Mouse (Mus musculus) midbrain, embryonic 10.5 days (tissue): Measurements from ENCODE around the gene Clp1. TPM values are rescaled to one million over a fixed set of nuclear protein-coding genes. Genes with fewer than 3 reads are reported as not detected.
A peak's percentile ranks its signal among the peaks of the same experiment; 100 is the strongest.

Experiments used
- DNase-seq: peaks from one replicate; pipeline ENCODE4 v3.0.0-alpha.2; 2017; ENCODE audit warnings: low spot score
- H3K27ac ChIP-seq: fragments of 300-500 bp; sonication (generic); replicated peaks from 2 replicates; pipeline ENCODE4 v1.5.1; 2016; ENCODE audit warnings: mild to moderate bottlenecking
- H3K27me3 ChIP-seq: fragments of 300-500 bp; sonication (generic); 2 replicates; pipeline ENCODE4 v1.6.1; 2016; ENCODE audit warnings: low read depth, mild to moderate bottlenecking; ENCODE audit not compliant: poor library complexity, severe bottlenecking
- H3K36me3 ChIP-seq: fragments of 300-500 bp; sonication (generic); 2 replicates; pipeline ENCODE4 v1.6.1; 2016; ENCODE audit warnings: mild to moderate bottlenecking, moderate library complexity
- H3K4me1 ChIP-seq: fragments of 300-500 bp; sonication (generic); 2 replicates; pipeline ENCODE4 v1.6.1; 2016
- H3K4me3 ChIP-seq: fragments of 300-500 bp; sonication (generic); 2 replicates; pipeline ENCODE4 v1.5.1; 2016; ENCODE audit warnings: mild to moderate bottlenecking, moderate library complexity
- H3K9me3 ChIP-seq: fragments of 300-500 bp; sonication (generic); replicated peaks from 2 replicates; pipeline ENCODE4 v1.6.1; 2016; ENCODE audit warnings: mild to moderate bottlenecking
- WGBS: fragments of 180-500 bp; shearing (Covaris S2); methylation state at CpG from one replicate; pipeline ENCODE4 v1.1.7; 2016; 5-methylcytosine and 5-hydroxymethylcytosine counted together
- polyA plus RNA-seq: library from polyadenylated mRNA; unstranded; fragments of >200 nt; fragmentation: Nextera tagmentation; extraction: Ambion mirVana; gene quantifications from 2 replicates; pipeline ENCODE4 v1.2.1, GENCODE M21; 2016

Gene Clp1
- polyA plus RNA-seq, result 51.6 and 52.6 TPM in 2 replicates

GRCm38 (mm10) chr2:84727172-84727858 is at the start of gene Clp1:
TSS of gene Clp1 (minus strand) at chr2:84727350.
- WGBS, result under 1% methylated on average over 39 of the region's 39 CpGs
- Histone ChIP-seq H3K27me3 (no peaks in the 10 kb centered on the region), H3K4me3 (peak within 1 kb of the TSS; percentile 74), H3K36me3 (peaks cover 34% of the 10 kb centered on the region), H3K4me1 (peaks cover 29% of the 10 kb centered on the region), H3K27ac (peak within 1 kb of the TSS; percentile 82), H3K9me3 (no peaks in the 10 kb centered on the region)
- peak; percentile 97 for DNase-seq

- H3K4me1 ChIP-seq, result peaks cover 34% of the 10 kb centered on the region
- 0 out of 2 replicates have a peak, but pooled peaks cover 4% of the 10 kb centered on the region for H3K27me3 ChIP-seq
- WGBS, result 84% methylated on average over 6 of the region's 6 CpGs
- no peaks in the 10 kb centered on the region for H3K9me3 ChIP-seq
- DNase-seq, result no peak
- H3K27ac ChIP-seq, result peak overlapping the region; percentile 91
- H3K36me3 ChIP-seq, result no peaks in the 10 kb centered on the region
- no peak overlapping the region for H3K4me3 ChIP-seq
Measured at GRCm38 (mm10) chr2:84775665-84776064, 48.5 kb upstream of the Clp1 start.

GRCm38 (mm10) chr2:84775241-84775640 is 48.1 kb upstream of the Clp1 start, which contains the start of gene Serping1:
TSS of gene Serping1 (minus strand) at chr2:84775444.
- DNase-seq, result peak; percentile 26
- H3K36me3 ChIP-seq, result no peaks in the 10 kb centered on the region
- H3K4me3 ChIP-seq, result peak within 1 kb of the TSS; percentile 49
- peaks cover 34% of the 10 kb centered on the region for H3K4me1 ChIP-seq
- peak within 1 kb of the TSS; percentile 91 for H3K27ac ChIP-seq
- H3K9me3 ChIP-seq, result no peaks in the 10 kb centered on the region
- WGBS, result 63% methylated on average over 9 of the region's 9 CpGs
- 0 out of 2 replicates have a peak, but pooled peaks cover 4% of the 10 kb centered on the region for H3K27me3 ChIP-seq

- Histone ChIP-seq H3K36me3 (peaks cover 4% of the 10 kb centered on the region; the same call in 1 of the 2 replicates), H3K27me3 (0 out of 2 replicates have a peak, but pooled peaks cover 4% of the 10 kb centered on the region), H3K4me1 (peaks cover 34% of the 10 kb centered on the region), H3K4me3 (peak overlapping the region; percentile 49), H3K27ac (peak overlapping the region; percentile 91), H3K9me3 (no peaks in the 10 kb centered on the region)
- WGBS, result under 1% methylated on average over 14 of the region's 15 CpGs
- peak; percentile 88 for DNase-seq
Measured at GRCm38 (mm10) chr2:84774751-84775150, 47.6 kb upstream of the Clp1 start.

DNA sequence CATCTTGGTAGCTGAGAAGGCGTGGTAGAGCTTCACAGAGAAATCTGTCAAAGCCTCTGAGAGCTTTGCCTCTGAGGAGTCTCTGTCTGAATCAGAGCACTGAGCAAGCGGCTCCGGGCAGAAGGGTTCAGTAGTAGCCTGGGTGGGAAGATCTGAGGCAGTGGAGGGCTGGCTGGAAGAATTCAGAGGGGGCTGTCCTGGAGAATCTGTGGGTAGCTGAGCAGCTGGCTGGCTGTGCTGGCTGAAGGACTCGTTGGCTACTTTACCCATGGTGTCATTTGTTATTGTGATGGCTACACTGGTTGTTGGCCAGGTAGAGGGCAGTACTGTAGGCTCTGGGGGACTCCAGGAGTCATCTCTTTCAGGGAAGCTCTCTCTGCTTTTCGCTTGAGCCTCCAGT is 46.0 kb upstream of the Clp1 start:
- Histone ChIP-seq H3K27ac (peak overlapping the region; percentile 91), H3K36me3 (peaks cover 9% of the 10 kb centered on the region; the same call in 1 of the 2 replicates), H3K27me3 (0 out of 2 replicates have a peak, but pooled peaks cover 4% of the 10 kb centered on the region), H3K4me3 (no peak overlapping the region), H3K9me3 (no peaks in the 10 kb centered on the region), H3K4me1 (peaks cover 34% of the 10 kb centered on the region)
- 83% methylated on average over 5 of the region's 5 CpGs for WGBS
- no peak for DNase-seq

DNA sequence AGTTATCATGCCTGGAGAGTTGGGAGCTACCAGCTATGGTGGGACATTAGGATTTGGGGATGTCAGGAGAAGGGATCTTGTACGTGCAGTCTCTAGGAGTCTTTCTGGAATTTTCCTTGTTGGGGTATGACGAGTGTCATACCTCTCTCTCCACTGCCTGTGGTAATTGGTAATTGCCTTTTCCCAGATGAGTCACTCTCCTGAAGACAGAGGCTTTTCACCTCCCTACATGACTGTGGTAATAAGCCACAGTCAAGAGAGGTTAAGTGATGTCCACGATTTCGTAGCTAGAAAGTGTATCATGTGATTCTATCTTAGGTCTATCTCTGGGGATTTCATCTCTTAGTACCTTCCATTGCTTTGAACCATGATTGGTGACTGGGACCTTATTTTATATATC is 45.3 kb upstream of the Clp1 start:
- Histone ChIP-seq H3K27ac (no peak overlapping the region), H3K4me3 (no peak overlapping the region), H3K4me1 (peaks cover 33% of the 10 kb centered on the region), H3K36me3 (peaks cover 9% of the 10 kb centered on the region; the same call in 1 of the 2 replicates), H3K27me3 (0 out of 2 replicates have a peak, but pooled peaks cover 4% of the 10 kb centered on the region), H3K9me3 (no peaks in the 10 kb centered on the region)
- DNase-seq, result no peak
- WGBS, result 90% methylated on average over 4 of the region's 4 CpGs

DNA sequence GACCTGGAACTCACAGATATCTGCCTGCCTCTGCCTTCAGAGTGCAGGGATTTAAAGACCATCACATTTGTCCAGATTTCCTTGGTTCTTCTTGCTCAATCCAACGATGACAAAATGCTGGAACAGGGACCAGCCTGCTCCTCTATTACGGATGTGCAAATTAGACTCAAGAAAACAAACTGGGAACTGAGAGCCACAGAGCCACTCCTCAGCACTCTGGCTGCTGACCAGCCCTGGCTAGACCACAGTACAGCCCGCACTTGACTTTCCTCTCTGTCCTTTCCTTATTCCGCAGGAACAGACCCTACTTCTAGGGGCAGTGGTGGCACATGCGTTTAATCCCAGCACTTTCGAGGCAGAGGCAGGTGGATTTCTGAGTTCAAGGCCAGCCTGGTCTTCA is 43.4 kb upstream of the Clp1 start:
- DNase-seq, result no peak
- Histone ChIP-seq H3K4me3 (no peak overlapping the region), H3K9me3 (no peaks in the 10 kb centered on the region), H3K27me3 (0 out of 2 replicates have a peak, but pooled peaks cover 4% of the 10 kb centered on the region), H3K36me3 (peaks cover 11% of the 10 kb centered on the region; the same call in 1 of the 2 replicates), H3K4me1 (peaks cover 26% of the 10 kb centered on the region), H3K27ac (no peak overlapping the region)
- WGBS, result 80% methylated on average over 6 of the region's 6 CpGs

DNA sequence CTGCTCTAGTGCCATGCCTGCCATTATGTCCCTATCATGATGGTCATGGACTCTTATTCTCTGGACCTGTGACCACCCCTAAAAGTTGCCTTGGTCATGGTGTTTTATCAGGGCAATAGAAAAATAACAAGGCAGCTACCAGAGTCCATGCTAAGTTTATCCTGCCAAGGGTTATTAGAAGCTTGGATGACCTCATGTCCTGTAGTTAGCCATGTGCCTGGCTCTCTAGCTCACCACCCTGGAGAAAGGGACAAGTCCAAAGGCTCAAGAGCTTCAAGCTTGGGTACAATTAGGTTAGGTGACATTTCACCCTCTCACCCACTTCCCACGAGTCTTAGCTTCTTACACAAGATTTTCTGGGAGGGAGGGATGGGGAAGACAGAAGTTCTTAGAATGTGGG is 35.7 kb upstream of the Clp1 start:
- peaks cover 12% of the 10 kb centered on the region for H3K4me1 ChIP-seq
- no peaks in the 10 kb centered on the region for H3K9me3 ChIP-seq
- H3K27me3 ChIP-seq, result no peaks in the 10 kb centered on the region
- no peak overlapping the region for H3K27ac ChIP-seq
- H3K4me3 ChIP-seq, result no peak overlapping the region
- peaks cover 9% of the 10 kb centered on the region for H3K36me3 ChIP-seq
- WGBS, result 71% methylated on average over 1 of the region's 1 CpGs
- DNase-seq, result no peak

- H3K4me3 ChIP-seq, result no peak overlapping the region
- H3K4me1 ChIP-seq, result peaks cover 12% of the 10 kb centered on the region
- H3K9me3 ChIP-seq, result no peaks in the 10 kb centered on the region
- 43% methylated on average over 4 of the region's 4 CpGs for WGBS
- no peaks in the 10 kb centered on the region for H3K27me3 ChIP-seq
- H3K36me3 ChIP-seq, result peaks cover 9% of the 10 kb centered on the region
- no peak for DNase-seq
- H3K27ac ChIP-seq, result no peak overlapping the region
Measured at GRCm38 (mm10) chr2:84762295-84762694, 35.1 kb upstream of the Clp1 start.

DNA sequence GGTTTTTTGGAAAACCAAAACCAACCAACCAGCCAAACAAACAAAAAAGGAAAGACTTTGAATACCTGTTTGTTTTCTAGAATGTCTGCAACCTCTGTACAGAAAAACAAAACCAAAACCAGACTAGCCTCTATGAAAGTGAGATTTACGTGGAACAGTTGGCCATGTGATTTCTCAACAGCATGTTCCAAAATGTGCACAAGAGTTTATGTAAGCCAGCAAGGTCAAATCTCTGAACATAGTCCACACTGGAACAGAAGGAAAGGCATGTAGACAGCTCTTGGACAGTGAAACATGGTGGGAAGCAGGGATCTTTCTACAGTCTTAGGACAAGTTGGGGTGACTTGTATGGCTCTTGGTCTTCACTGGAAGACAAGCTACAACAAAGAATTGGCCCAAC is 34.7 kb upstream of the Clp1 start:
- peaks cover 12% of the 10 kb centered on the region for H3K4me1 ChIP-seq
- DNase-seq, result no peak
- no peak overlapping the region for H3K27ac ChIP-seq
- no peak overlapping the region for H3K4me3 ChIP-seq
- H3K27me3 ChIP-seq, result no peaks in the 10 kb centered on the region
- H3K9me3 ChIP-seq, result no peaks in the 10 kb centered on the region
- WGBS, result 94% methylated on average over 1 of the region's 1 CpGs
- H3K36me3 ChIP-seq, result peaks cover 9% of the 10 kb centered on the region

GRCm38 (mm10) chr2:84761309-84761708 is 34.2 kb upstream of the Clp1 start:
- Histone ChIP-seq H3K27me3 (no peaks in the 10 kb centered on the region), H3K4me3 (no peak overlapping the region), H3K36me3 (peaks cover 9% of the 10 kb centered on the region), H3K27ac (no peak overlapping the region), H3K9me3 (no peaks in the 10 kb centered on the region), H3K4me1 (peaks cover 12% of the 10 kb centered on the region)
- 84% methylated on average over 3 of the region's 3 CpGs for WGBS
- no peak for DNase-seq

GRCm38 (mm10) chr2:84760777-84761176 is 33.6 kb upstream of the Clp1 start:
- Histone ChIP-seq H3K27ac (no peak overlapping the region), H3K9me3 (no peaks in the 10 kb centered on the region), H3K27me3 (no peaks in the 10 kb centered on the region), H3K4me1 (peaks cover 12% of the 10 kb centered on the region), H3K4me3 (no peak overlapping the region), H3K36me3 (peaks cover 9% of the 10 kb centered on the region)
- DNase-seq, result no peak
- 83% methylated on average over 8 of the region's 8 CpGs for WGBS

GRCm38 (mm10) chr2:84758542-84759127 is 31.5 kb upstream of the Clp1 start:
- no peak overlapping the region for H3K27ac ChIP-seq
- no peak overlapping the region for H3K4me3 ChIP-seq
- no peaks in the 10 kb centered on the region for H3K27me3 ChIP-seq
- no peaks in the 10 kb centered on the region for H3K36me3 ChIP-seq
- WGBS, result 4% methylated on average over 2 of the region's 2 CpGs
- DNase-seq, result no peak
- peaks cover 12% of the 10 kb centered on the region for H3K4me1 ChIP-seq
- H3K9me3 ChIP-seq, result no peaks in the 10 kb centered on the region
